Mouse (Mus musculus) MEL (cell line): ENCODE data around the gene Trim2. TPM values are rescaled to one million over a fixed set of nuclear protein-coding genes. Genes with fewer than 3 reads are reported as not detected.

Experiments used
- DNase-seq: peaks from one replicate; pipeline ENCODE4 v3.0.0; 2011; ENCODE audit warnings: low read depth, low spot score
- H3K27ac ChIP-seq: 2 replicates; pipeline ENCODE4 v1.5.1; 2012; ENCODE audit warnings: low read depth, mild to moderate bottlenecking, control low read depth, low read length, moderate library complexity; ENCODE audit not compliant: control insufficient read depth
- H3K27me3 ChIP-seq, 2 experiments: fragments of 150-350 bp in 1 of 2; sonication (generic) in 1 of 2; 2 replicates each; pipeline ENCODE4 v1.6.1; 2012; ENCODE audit warnings: low read length in 2 of 2, mild to moderate bottlenecking in 2 of 2, improper control_type of control experiment in 1 of 2, moderate library complexity in 1 of 2; ENCODE audit not compliant: insufficient read depth in 2 of 2, control insufficient read depth in 1 of 2
- H3K36me3 ChIP-seq, 2 experiments: 2 replicates each; pipeline ENCODE4 v1.6.1; 2012 to 2014; ENCODE audit warnings: low read length in 2 of 2, improper control_type of control experiment in 1 of 2, inconsistent platforms in 1 of 2, mild to moderate bottlenecking in 1 of 2; ENCODE audit not compliant: insufficient read depth in 2 of 2, control insufficient read depth in 1 of 2
- H3K4me1 ChIP-seq, 2 experiments: fragments of 150-350 bp in 1 of 2; sonication (generic) in 1 of 2; 2 replicates each; pipeline ENCODE4 v1.6.1; 2012; ENCODE audit warnings: low read length in 2 of 2, improper control_type of control experiment in 1 of 2, mild to moderate bottlenecking in 1 of 2; ENCODE audit not compliant: insufficient read depth in 2 of 2, control insufficient read depth in 1 of 2
- H3K4me3 ChIP-seq, 2 experiments: fragments of 150-350 bp in 1 of 2; sonication (generic) in 1 of 2; 2 replicates each; pipeline ENCODE4 v1.5.1; 2012; ENCODE audit warnings: low read depth in 2 of 2, low read length in 2 of 2, mild to moderate bottlenecking in 2 of 2, moderate library complexity in 2 of 2, control low read depth in 1 of 2, improper control_type of control experiment in 1 of 2; ENCODE audit not compliant: control insufficient read depth in 1 of 2, insufficient read depth in 1 of 2
- H3K79me2 ChIP-seq: 2 replicates; pipeline ENCODE4 v1.6.1; 2012; ENCODE audit warnings: mild to moderate bottlenecking, low read length, moderate library complexity; ENCODE audit not compliant: control insufficient read depth, poor library complexity, insufficient read depth
- H3K9ac ChIP-seq: 2 replicates; pipeline ENCODE4 v1.6.1; 2012; ENCODE audit warnings: low read depth, mild to moderate bottlenecking, control low read depth, low read length, moderate library complexity; ENCODE audit not compliant: control insufficient read depth, poor library complexity, severe bottlenecking
- H3K9me3 ChIP-seq: fragments of 150-350 bp; sonication (generic); replicated peaks from 2 replicates; pipeline ENCODE4 v1.6.1; 2012; ENCODE audit warnings: mild to moderate bottlenecking, low read length, improper control_type of control experiment, moderate library complexity; ENCODE audit not compliant: insufficient read depth
- BHLHE40 ChIP-seq: IDR thresholded peaks from 2 replicates; pipeline ENCODE4 v1.6.1; 2012; ENCODE audit warnings: low read depth, mild to moderate bottlenecking, inconsistent platforms, low read length, improper control_type of control experiment, borderline replicate concordance
- CHD2 ChIP-seq: IDR thresholded peaks from 2 replicates; pipeline ENCODE4 v1.6.1; 2011; ENCODE audit warnings: low read length, improper control_type of control experiment
- CTCF ChIP-seq, 3 experiments: IDR thresholded peaks in 2 of 3; conservative IDR thresholded peaks in 1 of 3; 2 replicates each; pipeline ENCODE4 v1.5.1; 2011 to 2012; ENCODE audit warnings: low read length in 3 of 3, low read depth in 2 of 3, mild to moderate bottlenecking in 2 of 3, improper control_type of control experiment in 1 of 3, inconsistent platforms in 1 of 3, mixed read lengths in 1 of 3, moderate library complexity in 1 of 3; ENCODE audit not compliant: control insufficient read depth in 1 of 3, insufficient read depth in 1 of 3, poor library complexity in 1 of 3, severe bottlenecking in 1 of 3
- ELF1 ChIP-seq: IDR thresholded peaks from 2 replicates; pipeline ENCODE4 v1.6.1; 2014; ENCODE audit warnings: low read depth, mild to moderate bottlenecking, inconsistent platforms, low read length, improper control_type of control experiment, moderate library complexity
- EP300 ChIP-seq, 2 experiments: IDR thresholded peaks; 2 replicates each; pipeline ENCODE4 v1.6.1; 2011; ENCODE audit warnings: improper control_type of control experiment in 2 of 2, low read length in 2 of 2, low read depth in 1 of 2, mild to moderate bottlenecking in 1 of 2
- GABPA ChIP-seq: IDR thresholded peaks from 2 replicates; pipeline ENCODE4 v1.6.1; 2012; ENCODE audit warnings: low read depth, mild to moderate bottlenecking, inconsistent platforms, low read length, improper control_type of control experiment, moderate library complexity
- JUND ChIP-seq: IDR thresholded peaks from 2 replicates; pipeline ENCODE4 v1.6.1; 2011; ENCODE audit warnings: low read depth, mild to moderate bottlenecking, improper control_type of control experiment, low read length
- KAT2A ChIP-seq: conservative IDR thresholded peaks from 2 replicates; pipeline ENCODE4 v1.6.1; 2012; ENCODE audit warnings: low read depth, low read length, improper control_type of control experiment, inconsistent platforms
- MAFK ChIP-seq: IDR thresholded peaks from 2 replicates; pipeline ENCODE4 v1.6.1; 2011; ENCODE audit warnings: low read depth, mild to moderate bottlenecking, low read length, improper control_type of control experiment, borderline replicate concordance
- MAX ChIP-seq: IDR thresholded peaks from 2 replicates; pipeline ENCODE4 v1.6.1; 2011; ENCODE audit warnings: low read length, improper control_type of control experiment
- MAZ ChIP-seq: IDR thresholded peaks from 2 replicates; pipeline ENCODE4 v1.6.1; 2012; ENCODE audit warnings: low read depth, mild to moderate bottlenecking, inconsistent platforms, low read length, improper control_type of control experiment
- MEF2A ChIP-seq: IDR thresholded peaks from 2 replicates; pipeline ENCODE4 v1.6.1; 2014; ENCODE audit warnings: low read depth, mild to moderate bottlenecking, inconsistent platforms, low read length, improper control_type of control experiment; ENCODE audit not compliant: poor library complexity, insufficient replicate concordance, severe bottlenecking; ENCODE audit errors: extremely low read depth
- MXI1 ChIP-seq: IDR thresholded peaks from 2 replicates; pipeline ENCODE4 v1.6.1; 2011; ENCODE audit warnings: mild to moderate bottlenecking, low read depth, low read length, improper control_type of control experiment
- MYB ChIP-seq: IDR thresholded peaks from 2 replicates; pipeline ENCODE4 v1.6.1; 2011; ENCODE audit warnings: mild to moderate bottlenecking, low read depth, low read length, improper control_type of control experiment
- MYC ChIP-seq: IDR thresholded peaks from 2 replicates; pipeline ENCODE4 v1.6.1; 2011; ENCODE audit warnings: low read depth, mild to moderate bottlenecking, low read length, improper control_type of control experiment, moderate library complexity
- NELFE ChIP-seq: IDR thresholded peaks from 2 replicates; pipeline ENCODE4 v1.6.1; 2011; ENCODE audit warnings: low read depth, low read length, improper control_type of control experiment
- POLR2A ChIP-seq, 2 experiments: IDR thresholded peaks; 2 replicates each; pipeline ENCODE4 v1.6.1; 2011 to 2012; ENCODE audit warnings: low read length in 2 of 2, mild to moderate bottlenecking in 2 of 2, control low read depth in 1 of 2, improper control_type of control experiment in 1 of 2, low read depth in 1 of 2, moderate library complexity in 1 of 2; ENCODE audit not compliant: control insufficient read depth in 1 of 2, insufficient read depth in 1 of 2, poor library complexity in 1 of 2
- POLR2AphosphoS5 ChIP-seq: IDR thresholded peaks from 2 replicates; pipeline ENCODE4 v1.6.1; 2012; ENCODE audit warnings: low read depth, borderline replicate concordance, mild to moderate bottlenecking, inconsistent platforms, low read length, moderate library complexity, mixed read lengths
- RCOR1 ChIP-seq: IDR thresholded peaks from 2 replicates; pipeline ENCODE4 v1.6.1; 2012; ENCODE audit warnings: low read depth, mild to moderate bottlenecking, inconsistent platforms, low read length, improper control_type of control experiment
- SIN3A ChIP-seq: IDR thresholded peaks from 2 replicates; pipeline ENCODE4 v1.6.1; 2012; ENCODE audit warnings: low read length, improper control_type of control experiment, inconsistent platforms
- TAL1 ChIP-seq: IDR thresholded peaks from 2 replicates; pipeline ENCODE4 v1.6.1; 2012; ENCODE audit warnings: mild to moderate bottlenecking, inconsistent platforms, low read length, moderate library complexity, mixed read lengths
- TBP ChIP-seq: IDR thresholded peaks from 2 replicates; pipeline ENCODE4 v1.8.0; 2011; ENCODE audit warnings: low read depth, low read length, improper control_type of control experiment
- UBTF ChIP-seq: IDR thresholded peaks from 2 replicates; pipeline ENCODE4 v1.6.1; 2012; ENCODE audit warnings: low read depth, mild to moderate bottlenecking, inconsistent platforms, low read length, improper control_type of control experiment, moderate library complexity, borderline replicate concordance; ENCODE audit not compliant: insufficient read depth
- USF1 ChIP-seq: IDR thresholded peaks from 2 replicates; pipeline ENCODE4 v1.6.1; 2014; ENCODE audit warnings: low read depth, mild to moderate bottlenecking, inconsistent platforms, low read length, improper control_type of control experiment, moderate library complexity
- ZMIZ1 ChIP-seq: IDR thresholded peaks from 2 replicates; pipeline ENCODE4 v1.6.1; 2012; ENCODE audit warnings: low read depth, mild to moderate bottlenecking, inconsistent platforms, low read length, improper control_type of control experiment, moderate library complexity
- polyA plus RNA-seq, 2 experiments: library from polyadenylated mRNA; stranded (reverse) in 1 of 2; unstranded in 1 of 2; fragments of >175 nt in 1 of 2; fragments of >200 nt in 1 of 2; gene quantifications; 2 replicates each; pipeline versions ENCODE4 v1.2.1 to v1.2.4; 2012; ENCODE audit warnings: low replicate concordance in 2 of 2, low read depth in 1 of 2; ENCODE audit not compliant: insufficient read length in 2 of 2, insufficient read depth in 1 of 2, missing spikeins in 1 of 2
- total RNA-seq: library from RNA; depleted of rRNA; stranded (reverse); fragments of 300-350 nt; gene quantifications from 2 replicates; pipeline ENCODE4 v1.2.3, GENCODE M21; 2012

The Trim2 gene
- total and polyA plus RNA-seq, 3 experiments: 1.7 to 4.4 TPM; not detected in 1

DNA sequence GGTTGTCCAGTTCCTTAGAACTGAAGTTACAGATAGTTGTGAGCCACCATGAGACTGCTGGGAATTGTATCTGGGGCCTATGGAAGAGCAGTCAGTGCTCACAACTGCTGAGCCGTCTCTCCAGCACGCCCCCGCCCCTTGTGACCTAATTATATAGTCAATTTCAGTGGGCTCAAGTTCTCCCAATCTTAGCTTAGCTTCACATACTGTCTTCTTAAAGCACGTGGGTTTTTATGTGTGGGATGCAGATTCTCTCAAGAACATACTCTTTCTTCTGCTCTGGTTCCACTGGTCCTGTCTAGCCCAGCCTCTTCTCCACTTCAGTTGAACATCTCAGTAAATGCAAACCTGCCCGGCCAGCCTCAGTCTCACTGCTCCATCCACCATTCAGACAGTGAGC is 102.0 kb downstream of the Trim2 start:
- Histone ChIP-seq H3K4me1 (no peaks in the 10 kb centered on the region), H3K79me2 (no peaks in the 10 kb centered on the region), H3K36me3 (no peaks in the 10 kb centered on the region), H3K27ac (no peak overlapping the region), H3K9me3 (no peaks in the 10 kb centered on the region), H3K4me3 (no peak overlapping the region), H3K27me3 (no peaks in the 10 kb centered on the region), H3K9ac (no peak overlapping the region)
- DNase-seq: no peak
- TF ChIP-seq NELFE: no peak
- no peak for TF ChIP-seq ELF1
- TF ChIP-seq KAT2A: no peak
- TF ChIP-seq CHD2: no peak
- TF ChIP-seq ZMIZ1: no peak
- no peak for TF ChIP-seq BHLHE40
- no peak for TF ChIP-seq MAX
- no peak for TF ChIP-seq MYB
- no peak for TF ChIP-seq TAL1
- TF ChIP-seq MXI1: no peak
- TF ChIP-seq UBTF: no peak
- no peak for TF ChIP-seq POLR2A (IDR thresholded peaks at IDR 0.05; ENCODE audit: control insufficient read depth in 1 of 2, insufficient read depth in 1 of 2, low read depth in 1 of 2, low read length in 2 of 2, poor library complexity in 1 of 2)
- no peak for TF ChIP-seq RCOR1
- no peak for TF ChIP-seq MEF2A
- TF ChIP-seq SIN3A: no peak
- no peak for TF ChIP-seq GABPA

DNA sequence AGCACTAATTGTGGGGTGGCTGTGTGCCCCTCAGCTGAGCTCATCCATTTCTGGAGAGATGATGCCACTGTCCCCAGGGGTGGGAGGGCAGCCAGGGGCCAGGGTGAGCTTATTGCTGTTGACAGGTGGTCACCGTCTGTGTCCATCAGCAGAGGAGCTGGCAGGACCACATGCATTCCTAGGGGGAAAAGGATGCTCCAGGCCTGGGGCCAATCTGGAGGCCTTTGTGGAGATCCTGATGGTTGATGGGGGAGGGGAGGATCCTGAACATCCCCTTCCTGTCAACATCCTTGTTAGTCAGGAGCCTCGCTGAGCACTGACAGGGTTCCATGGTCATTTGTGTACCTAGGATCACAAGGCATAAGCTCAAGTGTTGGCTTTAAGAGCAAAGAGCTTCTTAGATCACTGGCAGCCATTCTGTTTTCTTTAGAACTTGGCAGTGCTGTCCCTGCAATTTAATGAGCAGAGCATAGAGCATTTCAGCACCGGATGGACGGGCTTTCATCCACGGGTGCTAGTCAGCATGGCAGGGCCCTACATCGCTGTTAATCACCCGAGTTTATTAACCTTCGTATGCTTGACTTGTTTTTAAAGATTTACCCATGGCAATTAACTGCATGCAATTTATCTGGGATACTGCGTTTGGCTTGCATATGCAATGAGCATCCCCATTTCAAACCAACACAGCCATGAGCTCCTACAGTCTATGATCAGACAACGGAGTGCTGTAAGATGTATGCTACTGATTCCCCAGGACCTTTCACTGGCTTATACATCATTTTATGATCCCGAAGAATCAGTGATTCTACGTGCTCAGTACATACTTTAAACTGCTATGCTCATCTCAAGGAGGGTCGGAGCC is 105.9 kb downstream of the Trim2 start:
- Histone ChIP-seq H3K4me3 (no peak overlapping the region), H3K36me3 (no peaks in the 10 kb centered on the region), H3K79me2 (no peaks in the 10 kb centered on the region), H3K4me1 (no peaks in the 10 kb centered on the region), H3K27me3 (no peaks in the 10 kb centered on the region), H3K27ac (no peak overlapping the region), H3K9ac (no peak overlapping the region), H3K9me3 (no peaks in the 10 kb centered on the region)
- no peak for DNase-seq
- TF ChIP-seq CTCF (IDR thresholded peaks at IDR 0.05 in 2 of 3, conservative IDR thresholded peaks at IDR 0.05 in 1 of 3; ENCODE audit: control insufficient read depth in 1 of 3, insufficient read depth in 1 of 3, low read depth in 2 of 3, low read length in 3 of 3, poor library complexity in 1 of 3, severe bottlenecking in 1 of 3) (no peak), MAZ (no peak), MYB (no peak), POLR2A (IDR thresholded peaks at IDR 0.05; ENCODE audit: control insufficient read depth in 1 of 2, insufficient read depth in 1 of 2, low read depth in 1 of 2, low read length in 2 of 2, poor library complexity in 1 of 2) (no peak), ELF1 (no peak), MYC (no peak), JUND (no peak), MEF2A (no peak), GABPA (no peak), POLR2AphosphoS5 (no peak), EP300 (IDR thresholded peaks at IDR 0.05; ENCODE audit: low read depth in 1 of 2, low read length in 2 of 2) (no peak), CHD2 (no peak), USF1 (no peak), MAX (no peak), TBP (no peak), MAFK (no peak)
